Mouse (Mus musculus) mouse embryonic stem cell (cell line): ENCODE measurements at regions not wholly inside any gene's neighbourhood (a gene's known extent, or its start where the extent isn't known, plus 50 kb on each side); places are given as distances from the start of the nearest gene placed in this dataset.

Experiments used
- in situ Hi-C, 2 experiments: fragments of 300-500 bp; cut with MboI; formaldehyde crosslinking; loops; 1 replicate in 1 of 2; 3 replicates in 1 of 2; pipeline ENCODE4 v1.14.3; 2019 to 2020; ENCODE audit warnings: low sequenced_read_pairs in 2 of 2, low pct_unique_long_range_greater_than_20kb in 1 of 2, mixed read lengths in 1 of 2; ENCODE audit not compliant: unreplicated experiment in 1 of 2

DNA sequence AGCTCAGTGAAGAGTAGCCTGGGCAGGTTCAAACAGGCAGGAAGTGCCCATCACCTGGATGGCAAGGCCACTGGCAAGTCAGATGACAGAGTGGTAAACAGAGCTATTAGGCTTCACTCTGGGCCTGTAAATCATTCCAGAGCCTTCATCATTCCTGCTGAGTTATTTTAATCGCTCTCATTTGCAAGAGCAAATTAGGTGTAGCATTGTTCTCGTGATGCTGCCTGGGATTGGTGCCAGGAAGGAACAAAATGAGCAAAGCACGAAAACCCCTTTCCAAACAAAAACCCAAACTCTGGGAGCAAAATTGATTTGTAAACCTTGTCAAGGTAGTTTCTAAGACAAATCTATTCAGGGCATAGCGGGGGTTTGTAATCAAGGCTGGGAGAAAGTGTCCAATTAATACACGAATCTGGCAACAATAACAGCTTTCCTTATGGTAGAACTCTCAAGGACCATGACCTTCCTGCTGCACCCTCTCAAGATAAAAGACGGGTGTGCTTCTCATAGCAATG is 429.2 kb upstream of the Lmcd1 start:
- in situ Hi-C loops: no loop called here

DNA sequence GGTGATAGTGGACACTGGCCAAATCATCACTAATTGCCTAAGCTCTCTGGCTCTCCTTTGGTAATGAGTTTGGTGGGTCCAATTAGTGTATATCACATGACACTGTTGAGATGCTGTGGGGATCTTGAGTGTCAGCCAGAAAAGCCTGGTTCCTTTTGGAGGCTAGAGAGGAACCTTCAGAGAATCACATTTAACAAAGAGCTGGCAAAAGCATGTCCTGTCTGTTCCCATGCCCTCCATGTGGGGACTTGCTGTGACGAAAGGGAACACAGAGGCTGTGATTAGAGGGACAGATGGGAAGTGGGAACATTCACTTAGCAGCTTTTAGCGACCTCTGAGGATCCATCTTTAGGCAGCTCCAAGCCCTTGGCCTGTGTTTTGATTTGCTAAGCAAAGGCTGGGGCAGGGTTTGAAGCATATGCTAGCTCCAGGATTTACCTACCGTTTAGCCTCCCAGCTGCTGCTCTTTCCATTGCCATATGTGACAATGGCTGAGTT is 407.4 kb upstream of the Lmcd1 start:
- in situ Hi-C loops: no loop called here

GRCm38 (mm10) chr6:111882557-111882956 is 391.0 kb upstream of the Lmcd1 start:
- in situ Hi-C loops: no loop called here

DNA sequence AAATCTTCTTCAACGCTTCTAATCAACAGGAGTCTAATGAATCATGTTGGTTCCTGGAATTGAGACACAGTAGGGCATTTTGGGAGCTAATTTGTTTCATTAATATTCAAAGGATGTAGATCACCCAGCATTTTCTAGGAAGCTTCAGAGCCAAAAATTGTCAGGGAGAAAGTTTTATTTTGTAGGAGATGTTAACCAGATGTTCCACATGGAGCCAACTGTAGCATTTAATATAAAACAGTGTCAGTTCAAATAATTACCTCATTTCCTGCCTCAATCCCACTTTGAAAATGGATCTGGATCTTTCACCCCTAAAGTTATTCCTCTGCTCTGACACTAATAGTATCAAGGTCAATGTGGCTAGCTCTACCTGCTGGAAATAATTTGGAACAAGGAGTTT is 389.6 kb upstream of the Lmcd1 start:
- in situ Hi-C loops: no loop called here

- in situ Hi-C loops: no loop called here
These were observed 361.6 kb upstream of the Lmcd1 start for GRCm38 (mm10) chr6:111911997-111912396.

DNA sequence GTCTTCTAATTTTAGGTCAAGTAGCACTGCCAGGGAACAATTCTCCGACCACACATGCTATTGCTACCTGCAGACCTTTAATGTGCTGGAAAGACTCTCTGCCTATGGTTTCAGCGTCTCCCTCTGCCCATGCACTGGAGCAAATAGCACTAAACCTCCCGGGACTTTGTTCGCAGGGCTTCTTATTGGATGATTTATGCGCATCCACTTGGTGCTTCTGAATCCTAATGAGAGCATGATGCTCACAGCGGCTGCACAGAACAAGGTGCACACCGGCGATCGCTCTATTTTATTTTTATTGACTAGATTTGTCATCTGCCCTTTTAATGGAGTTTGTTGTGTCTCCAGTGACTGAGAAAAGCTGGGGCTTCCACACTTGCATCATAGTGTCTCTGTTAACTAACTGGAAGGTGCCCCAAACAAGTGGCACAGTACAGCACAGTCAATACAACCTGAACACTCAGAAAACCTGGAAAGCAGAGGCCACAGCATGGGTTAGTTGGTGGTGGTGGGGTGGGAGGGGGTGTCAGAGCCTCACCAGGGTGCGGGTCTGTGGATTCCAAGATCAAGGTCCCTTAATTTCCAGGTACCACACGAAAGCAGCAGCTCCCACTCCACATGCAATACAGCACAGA is 359.7 kb upstream of the Lmcd1 start:
- in situ Hi-C loops: no loop called here

DNA sequence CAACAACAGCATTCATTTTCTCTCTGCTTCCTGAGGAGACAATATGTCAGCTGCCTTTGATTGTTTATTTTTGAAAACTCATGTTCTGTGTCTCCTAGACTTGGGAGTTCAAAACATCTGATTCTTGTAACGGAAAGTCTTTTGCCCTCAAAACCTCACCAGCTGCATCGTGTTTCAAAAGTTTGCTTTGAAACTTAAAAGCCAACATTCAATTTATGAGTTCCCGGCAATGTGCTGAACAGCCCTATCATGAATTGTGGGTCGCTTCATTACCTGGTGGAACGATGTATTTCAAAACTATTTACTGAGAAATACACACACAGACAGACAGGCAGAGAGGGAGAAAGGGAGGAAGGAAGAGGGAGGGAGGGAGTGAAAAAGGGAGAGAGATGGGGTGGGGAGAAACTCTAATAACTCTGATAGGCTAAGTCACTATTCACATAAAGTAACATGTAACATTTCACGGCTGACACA is 356.3 kb upstream of the Lmcd1 start:
- in situ Hi-C loops: no loop called here

GRCm38 (mm10) chr6:111917868-111918597 is 355.5 kb upstream of the Lmcd1 start:
- in situ Hi-C loops: no loop called here

GRCm38 (mm10) chr6:111932596-111932995 is 341.0 kb upstream of the Lmcd1 start:
- in situ Hi-C loops: no loop called here

GRCm38 (mm10) chr6:111954401-111954800 is 319.2 kb upstream of the Lmcd1 start:
- in situ Hi-C loops: no loop called here

- in situ Hi-C loops: no loop called here
These were observed 307.8 kb upstream of the Lmcd1 start for GRCm38 (mm10) chr6:111965766-111966165.

DNA sequence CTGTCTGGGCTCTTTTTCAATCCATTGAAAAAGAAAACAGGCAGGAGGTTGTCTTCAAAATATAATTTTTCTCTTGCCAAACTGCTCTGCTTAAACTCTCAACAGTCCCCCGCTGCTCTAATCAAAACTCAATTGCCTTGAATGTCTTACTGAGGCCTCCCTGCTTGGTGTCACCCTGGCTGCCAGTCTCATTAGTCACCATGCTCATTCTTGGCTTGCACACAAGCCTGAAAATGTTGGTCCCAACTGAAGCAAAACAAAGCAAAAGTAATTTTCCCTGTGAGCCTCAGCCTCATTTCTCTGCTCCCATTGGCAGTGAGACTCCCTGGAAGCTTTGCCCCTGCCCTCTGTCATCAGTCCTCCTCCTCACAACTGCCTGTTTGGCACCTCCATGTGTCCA is 288.1 kb upstream of the Lmcd1 start:
- in situ Hi-C loops: no loop called here

- in situ Hi-C loops: no loop called here
These were observed 277.7 kb upstream of the Lmcd1 start for GRCm38 (mm10) chr6:111995823-111996222.

DNA sequence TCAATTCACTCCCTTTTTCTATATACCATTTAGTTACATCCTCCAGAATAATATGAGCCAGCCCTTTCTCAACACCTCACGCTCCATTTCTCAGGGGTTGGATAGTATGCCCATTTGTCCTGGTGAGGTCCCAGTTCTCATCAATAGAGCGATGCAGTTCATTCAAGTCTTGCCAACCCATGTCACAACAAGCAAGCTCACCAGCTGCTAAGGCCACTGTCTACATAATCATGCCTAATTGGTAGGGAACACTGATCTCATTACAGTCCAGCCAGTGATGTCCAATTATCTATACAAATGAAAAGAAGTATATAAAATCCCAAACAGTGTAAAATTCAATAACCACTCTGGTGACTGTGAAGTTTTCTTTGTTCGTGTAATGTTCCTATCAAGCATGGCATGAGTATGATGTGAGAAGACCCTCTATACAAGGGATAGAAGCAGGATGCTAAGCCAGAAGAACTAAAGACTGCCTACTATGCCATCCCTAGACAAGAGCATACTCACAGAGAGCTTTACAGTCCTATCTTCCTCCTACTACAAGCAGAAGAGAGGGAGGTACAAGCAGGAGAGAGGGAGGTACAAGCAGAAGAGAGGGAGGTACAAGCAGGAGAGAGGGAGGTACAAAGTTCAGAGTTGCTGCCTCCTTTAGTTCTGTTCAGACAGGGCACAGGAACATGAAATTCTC is 269.6 kb upstream of the Lmcd1 start:
- in situ Hi-C loops: no loop called here

- in situ Hi-C loops: no loop called here
These were observed 247.0 kb upstream of the Lmcd1 start for GRCm38 (mm10) chr6:112026261-112027205.

- in situ Hi-C loops: no loop called here
These were observed 222.9 kb upstream of the Lmcd1 start for GRCm38 (mm10) chr6:112050548-112051184.

GRCm38 (mm10) chr6:112052193-112052592 is 221.4 kb upstream of the Lmcd1 start:
- in situ Hi-C loops: no loop called here

DNA sequence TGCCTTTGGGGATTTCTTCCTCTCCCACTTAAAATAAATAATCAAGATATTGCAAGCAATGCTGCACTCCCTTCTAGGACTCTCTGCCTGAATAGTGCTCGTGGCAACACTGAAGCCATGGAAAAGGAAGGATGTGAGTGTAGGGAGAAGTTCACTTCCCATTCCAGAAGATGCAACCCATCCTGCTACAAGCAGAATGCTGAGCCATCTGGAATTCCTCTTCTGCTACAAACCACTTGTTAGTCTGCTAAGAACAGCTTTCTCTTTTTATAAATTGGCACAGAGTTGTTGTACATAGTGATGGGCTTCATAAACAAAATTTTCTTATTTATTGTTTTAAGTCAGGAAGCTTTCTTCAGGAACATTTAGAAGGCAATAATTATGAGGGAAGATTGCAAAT is 215.7 kb upstream of the Lmcd1 start:
- in situ Hi-C loops: no loop called here
